In the genomic region with DNA sequence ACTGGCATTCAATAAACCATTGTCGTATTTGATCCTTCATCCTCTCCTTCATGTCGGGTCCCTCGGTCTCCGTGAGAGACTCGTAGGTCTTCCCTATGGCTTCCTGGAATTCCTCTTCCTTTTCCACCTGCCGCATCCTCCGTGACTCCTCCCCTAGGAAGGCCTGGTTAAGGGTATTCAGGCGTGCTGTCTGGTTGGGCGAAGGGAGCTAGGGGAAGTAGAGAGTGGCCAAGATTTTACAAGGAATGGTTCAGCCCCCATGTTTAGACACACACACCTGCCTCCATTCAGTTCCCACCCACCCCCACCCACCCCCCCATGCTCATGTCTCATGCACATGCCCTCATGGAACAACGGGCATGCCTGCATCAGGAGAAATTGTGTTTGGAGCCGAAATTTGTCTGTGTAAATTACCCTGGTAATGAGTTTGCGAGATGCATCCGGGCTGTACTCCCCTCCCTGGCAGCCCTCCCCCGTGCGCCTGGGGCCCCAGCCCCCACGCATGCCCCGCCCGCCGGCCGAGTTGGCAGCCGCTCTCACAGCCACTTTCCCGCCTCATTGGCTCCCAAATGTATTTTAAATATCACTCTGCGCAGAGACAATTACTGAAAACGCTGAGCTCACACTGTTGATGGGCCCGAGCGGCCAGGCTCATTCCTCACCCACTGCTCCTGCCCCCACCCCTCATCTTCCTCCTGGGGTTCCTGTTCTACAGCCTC, we compare ENCODE assay signal across 7 mouse cellular contexts. TPM values are rescaled to one million over a fixed set of nuclear protein-coding genes. Genes with fewer than 3 reads are reported as not detected.
DNase-seq lines count a peak whose midpoint lies in the region; ATAC-seq lines count a peak whose summit lies in the region.

No protein-coding gene starts in this region.

- H3K4me1 ChIP-seq in lung, embryonic 15.5 days, result peaks cover 11% of the 10 kb centered on the region
- peaks cover 15% of the 10 kb centered on the region for H3K4me1 ChIP-seq in forebrain, embryonic 14.5 days (ENCODE audit: control insufficient read depth, insufficient read depth, low read length)
- H3K4me1 ChIP-seq in intestine, embryonic 16.5 days (ENCODE audit: control insufficient read depth, insufficient read depth, low read length), result peaks cover 7% of the 10 kb centered on the region
- H3K4me1 ChIP-seq in limb, embryonic 11.5 days (ENCODE audit: control insufficient read depth, insufficient read depth, low read length), result peaks cover 10% of the 10 kb centered on the region

- H3K9ac ChIP-seq in lung, embryonic 15.5 days, result no peak overlapping the region
- H3K9ac ChIP-seq in forebrain, embryonic 14.5 days (ENCODE audit: low read length), result peak overlapping the region; percentile 37; the same call in 1 of the 2 replicates
- H3K9ac ChIP-seq in intestine, embryonic 16.5 days (ENCODE audit: low read depth, low read length), result 0 out of 2 replicates have a peak overlapping the region, but pooled peaks have one; percentile 6
- H3K9ac ChIP-seq in limb, embryonic 11.5 days (ENCODE audit: low read length), result no peak overlapping the region

- peak overlapping the region; percentile 44 for H3K4me2 ChIP-seq in lung, embryonic 15.5 days
- peak overlapping the region; percentile 45 for H3K4me2 ChIP-seq in forebrain, embryonic 14.5 days (ENCODE audit: low read length)
- H3K4me2 ChIP-seq in intestine, embryonic 16.5 days (ENCODE audit: low read depth, low read length), result peak overlapping the region; percentile 44
- H3K4me2 ChIP-seq in limb, embryonic 11.5 days (ENCODE audit: low read depth, severe bottlenecking), result peak overlapping the region; percentile 25; the same call in 1 of the 2 replicates

- H3K9me3 ChIP-seq in lung, embryonic 15.5 days, result no peaks in the 10 kb centered on the region
- H3K9me3 ChIP-seq in forebrain, embryonic 14.5 days (replicated peaks; ENCODE audit: control insufficient read depth, low read length), result no peaks in the 10 kb centered on the region
- H3K9me3 ChIP-seq in intestine, embryonic 16.5 days (ENCODE audit: control insufficient read depth, low read length), result no peaks in the 10 kb centered on the region
- H3K9me3 ChIP-seq in limb, embryonic 11.5 days (ENCODE audit: control insufficient read depth, low read length), result no peaks in the 10 kb centered on the region

- H3K36me3 ChIP-seq in lung, embryonic 15.5 days, result no peaks in the 10 kb centered on the region
- H3K36me3 ChIP-seq in forebrain, embryonic 14.5 days (ENCODE audit: control insufficient read depth, insufficient read depth, low read length), result no peaks in the 10 kb centered on the region
- no peaks in the 10 kb centered on the region for H3K36me3 ChIP-seq in intestine, embryonic 16.5 days (ENCODE audit: control insufficient read depth, insufficient read depth, low read length)
- no peaks in the 10 kb centered on the region for H3K36me3 ChIP-seq in limb, embryonic 11.5 days (ENCODE audit: control insufficient read depth, insufficient read depth, low read length)

- DNase-seq in lung, adult 18-20 months, result no peak
- DNase-seq in forebrain, embryonic 14.5 days (ENCODE audit: low spot score), result peak; percentile 90
- peak; percentile 50 for DNase-seq in limb, embryonic 11.5 days (ENCODE audit: low spot score)
- peak; percentile 26 for DNase-seq in ovary, adult 18-20 months (ENCODE audit: low spot score)

- no peak overlapping the region for H3K4me3 ChIP-seq in lung, embryonic 15.5 days
- no peak overlapping the region for H3K4me3 ChIP-seq in forebrain, embryonic 14.5 days (ENCODE audit: low read depth, low read length)
- no peak overlapping the region for H3K4me3 ChIP-seq in intestine, embryonic 16.5 days (ENCODE audit: low read length)
- H3K4me3 ChIP-seq in limb, embryonic 11.5 days (ENCODE audit: low read depth, low read length), result no peak overlapping the region

- no peaks in the 10 kb centered on the region for H3K27me3 ChIP-seq in lung, embryonic 15.5 days
- H3K27me3 ChIP-seq in forebrain, embryonic 14.5 days (replicated peaks; ENCODE audit: control insufficient read depth, insufficient read depth, low read length), result no peaks in the 10 kb centered on the region
- H3K27me3 ChIP-seq in intestine, embryonic 16.5 days (replicated peaks; ENCODE audit: control insufficient read depth, insufficient read depth, low read length), result no peaks in the 10 kb centered on the region
- H3K27me3 ChIP-seq in limb, embryonic 11.5 days (ENCODE audit: control insufficient read depth, insufficient read depth, low read length), result peaks cover 3% of the 10 kb centered on the region

- 25% methylated on average over 26 of the region's 26 CpGs for WGBS in lung, embryonic 15.5 days
- WGBS in forebrain, embryonic 14.5 days, result 17% methylated on average over 26 of the region's 26 CpGs
- WGBS in intestine, embryonic 16.5 days, result 28% methylated on average over 26 of the region's 26 CpGs
- WGBS in limb, embryonic 11.5 days, result 30% methylated on average over 26 of the region's 26 CpGs

- ATAC-seq in lung, embryonic 15.5 days (ENCODE audit: borderline replicate concordance, extremely low read depth, low FRiP score, low TSS enrichment), result peak; percentile 62; the same call in 1 of the 2 replicates
- peak; percentile 93 for ATAC-seq in forebrain, embryonic 14.5 days
- peak; percentile 55 for ATAC-seq in intestine, embryonic 16.5 days
- no peak for ATAC-seq in limb, embryonic 11.5 days (ENCODE audit: insufficient number of reproducible peaks, low FRiP score, low TSS enrichment, low read depth)
- ATAC-seq in inflammation-experienced regulatory T-cells, adult 6 months, result no peak

- no peak overlapping the region for H3K27ac ChIP-seq in lung, embryonic 15.5 days
- peak overlapping the region; percentile 65 for H3K27ac ChIP-seq in forebrain, embryonic 14.5 days (ENCODE audit: low read depth, low read length)
- H3K27ac ChIP-seq in intestine, embryonic 16.5 days (ENCODE audit: low read length), result no peak overlapping the region
- H3K27ac ChIP-seq in limb, embryonic 11.5 days (replicated peaks; ENCODE audit: low read depth, low read length), result no peak overlapping the region

RNA-seq across cellular contexts. Expression of a gene that starts 5.9 kb away (rescaled TPM):
- polyA plus RNA-seq in lung, embryonic 15.5 days (2015; fragmentation: Nextera tagmentation; extraction: Ambion mirVana), result not detected in 2 replicates
- 0.06 and 0.09 TPM in 2 replicates for polyA plus RNA-seq in forebrain, embryonic 14.5 days (2014; fragmentation: Nextera tagmentation; extraction: Ambion mirVana)
- polyA plus RNA-seq in intestine, embryonic 16.5 days (2015; fragmentation: Nextera tagmentation; extraction: Ambion mirVana), result not detected in 2 replicates
- not detected in 2 replicates for polyA plus RNA-seq in limb, embryonic 11.5 days (2014; fragmentation: Nextera tagmentation; extraction: Ambion mirVana)
- polyA plus RNA-seq in inflammation-experienced regulatory T-cells, adult 6 months (2017; shearing (Covaris generic)), result not detected

RNA-seq across cellular contexts. Expression of a gene that starts 10.0 kb away (rescaled TPM):
- polyA plus RNA-seq in lung, embryonic 15.5 days (2015; fragmentation: Nextera tagmentation; extraction: Ambion mirVana), result 0.36 and 0.59 TPM in 2 replicates
- 0.09 and 0.17 TPM in 2 replicates for polyA plus RNA-seq in forebrain, embryonic 14.5 days (2014; fragmentation: Nextera tagmentation; extraction: Ambion mirVana)
- polyA plus RNA-seq in intestine, embryonic 16.5 days (2015; fragmentation: Nextera tagmentation; extraction: Ambion mirVana), result 0.16 and 0.29 TPM in 2 replicates
- 0.40 and 0.81 TPM in 2 replicates for polyA plus RNA-seq in limb, embryonic 11.5 days (2014; fragmentation: Nextera tagmentation; extraction: Ambion mirVana)
- not detected for polyA plus RNA-seq in inflammation-experienced regulatory T-cells, adult 6 months (2017; shearing (Covaris generic))

RNA-seq across cellular contexts. Expression of a gene that starts 23.8 kb away (rescaled TPM):
- polyA plus RNA-seq in lung, embryonic 15.5 days (2015; fragmentation: Nextera tagmentation; extraction: Ambion mirVana), result not detected in 2 replicates
- polyA plus RNA-seq in forebrain, embryonic 14.5 days (2014; fragmentation: Nextera tagmentation; extraction: Ambion mirVana), result 0.49 and 0.51 TPM in 2 replicates
- 0.04 TPM in 1 of 2 replicates, not detected in the other for polyA plus RNA-seq in intestine, embryonic 16.5 days (2015; fragmentation: Nextera tagmentation; extraction: Ambion mirVana)
- polyA plus RNA-seq in limb, embryonic 11.5 days (2014; fragmentation: Nextera tagmentation; extraction: Ambion mirVana), result 0.04 TPM in 1 of 2 replicates, not detected in the other
- polyA plus RNA-seq in inflammation-experienced regulatory T-cells, adult 6 months (2017; shearing (Covaris generic)), result under 1 TPM in 1 of 3 experiments, not detected in 2; 0.16 TPM

RNA-seq across cellular contexts. Expression of a gene that starts 26.5 kb away (rescaled TPM):
- polyA plus RNA-seq in lung, embryonic 15.5 days (2015; fragmentation: Nextera tagmentation; extraction: Ambion mirVana), result 108 and 110 TPM in 2 replicates
- polyA plus RNA-seq in forebrain, embryonic 14.5 days (2014; fragmentation: Nextera tagmentation; extraction: Ambion mirVana), result 111 and 112 TPM in 2 replicates
- polyA plus RNA-seq in intestine, embryonic 16.5 days (2015; fragmentation: Nextera tagmentation; extraction: Ambion mirVana), result 75.0 and 82.7 TPM in 2 replicates
- 149 and 155 TPM in 2 replicates for polyA plus RNA-seq in limb, embryonic 11.5 days (2014; fragmentation: Nextera tagmentation; extraction: Ambion mirVana)
- 10 to 100 TPM; 52.1 to 67.7 (median 61.3) TPM for polyA plus RNA-seq in inflammation-experienced regulatory T-cells, adult 6 months (2017; shearing (Covaris generic))

RNA-seq across cellular contexts. Expression of a gene that starts 35.8 kb away (rescaled TPM):
- 21.7 and 21.8 TPM in 2 replicates for polyA plus RNA-seq in lung, embryonic 15.5 days (2015; fragmentation: Nextera tagmentation; extraction: Ambion mirVana)
- 10.6 and 13.8 TPM in 2 replicates for polyA plus RNA-seq in forebrain, embryonic 14.5 days (2014; fragmentation: Nextera tagmentation; extraction: Ambion mirVana)
- 16.3 and 18.0 TPM in 2 replicates for polyA plus RNA-seq in intestine, embryonic 16.5 days (2015; fragmentation: Nextera tagmentation; extraction: Ambion mirVana)
- 8.1 and 9.0 TPM in 2 replicates for polyA plus RNA-seq in limb, embryonic 11.5 days (2014; fragmentation: Nextera tagmentation; extraction: Ambion mirVana)
- polyA plus RNA-seq in inflammation-experienced regulatory T-cells, adult 6 months (2017; shearing (Covaris generic)), result 10 to 100 TPM in 2 of 3 experiments, 1 to 10 TPM in 1; 8.5 to 12.9 (median 10.0) TPM

Comparison
In these comparisons a context has a peak if more than half of its experiments do, and no peak if none do; other contexts are left out.
1. ATAC-seq: peak in lung, embryonic 15.5 days (single experiment), forebrain, embryonic 14.5 days (single experiment) and intestine, embryonic 16.5 days (single experiment); none in limb, embryonic 11.5 days (single experiment) and inflammation-experienced regulatory T-cells, adult 6 months (single experiment).
2. H3K9ac ChIP-seq: peak in forebrain, embryonic 14.5 days (single experiment) and intestine, embryonic 16.5 days (single experiment); none in lung, embryonic 15.5 days (single experiment) and limb, embryonic 11.5 days (single experiment).
3. DNase-seq: peak in forebrain, embryonic 14.5 days (single experiment), limb, embryonic 11.5 days (single experiment) and ovary, adult 18-20 months (single experiment); none in lung, adult 18-20 months (0 of 2).
4. Peak in every context shown above with its lines, with median percentiles within 50 percentile points of each other: H3K4me2 ChIP-seq.